ENCODE assay signal across 9 mouse cellular contexts in genomic region chr17:67351423-67351822, GRCm38 (mm10). TPM values are rescaled to one million over a fixed set of nuclear protein-coding genes. Genes with fewer than 3 reads are reported as not detected.
A peak's percentile ranks its signal among the peaks of the same experiment; 100 is the strongest.
DNase-seq lines count a peak whose midpoint lies in the region; ATAC-seq and TF ChIP-seq lines count a peak whose summit lies in the region.
"Had no signal": no experiment of that assay in that cellular context is flagged by ENCODE, and none has a peak within 500 bp of the region (broad histone marks: within the 10 kb centered on the region; RNA-seq: fewer than 3 reads in every experiment).

No protein-coding gene starts in this region.

- H3K36me3 ChIP-seq in neural tube, embryonic 12.5 days, result no peaks in the 10 kb centered on the region
- no peaks in the 10 kb centered on the region for H3K36me3 ChIP-seq in lung, postnatal 0 days (ENCODE audit: insufficient read depth, low read length)

- WGBS in neural tube, embryonic 12.5 days, result 69% methylated on average over 5 of the region's 5 CpGs
- WGBS in lung, postnatal 0 days, result 12% methylated on average over 5 of the region's 5 CpGs

- peak; percentile 21 to 22 for DNase-seq in adrenal gland, postnatal 36 days
- DNase-seq in adrenal gland, postnatal 4 days (ENCODE audit: low spot score in 2 of 2), result no peak
- DNase-seq in neural tube, embryonic 10.5 days (ENCODE audit: extremely low spot score, low spot score), result no peak
- DNase-seq in lung, postnatal 0 days (ENCODE audit: low spot score), result peak; percentile 93
- DNase-seq in ovary, postnatal 14 days (ENCODE audit: low spot score), result no peak
- no peak for DNase-seq in left cerebral cortex, adult 9 months (ENCODE audit: low spot score in 2 of 2)
- no peak for DNase-seq in right cerebral cortex, postnatal 36 days (ENCODE audit: low spot score in 2 of 2)

- H3K4me1 ChIP-seq in neural tube, embryonic 12.5 days, result peaks cover 15% of the 10 kb centered on the region
- H3K4me1 ChIP-seq in lung, postnatal 0 days (ENCODE audit: insufficient read depth, low read depth, low read length), result peaks cover 15% of the 10 kb centered on the region

- TF ChIP-seq EP300 in lung, postnatal 0 days (IDR thresholded peaks at IDR 0.05), result peak; percentile 66; the same call in 1 of the 2 replicates

- H3K4me3 ChIP-seq in neural tube, embryonic 12.5 days, result no peak overlapping the region
- H3K4me3 ChIP-seq in lung, postnatal 0 days (ENCODE audit: low read depth, low read length), result peak overlapping the region; percentile 82
- H3K4me3 ChIP-seq: megakaryocyte, embryonic 14.5 days had no signal

- peaks cover 16% of the 10 kb centered on the region; the same call in 1 of the 2 replicates for H3K27me3 ChIP-seq in neural tube, embryonic 12.5 days (replicated peaks)
- no peaks in the 10 kb centered on the region for H3K27me3 ChIP-seq in lung, postnatal 0 days (replicated peaks; ENCODE audit: insufficient read depth, low read length)

- no peak overlapping the region for H3K9ac ChIP-seq in neural tube, embryonic 12.5 days
- no peak overlapping the region for H3K9ac ChIP-seq in lung, postnatal 0 days (replicated peaks; ENCODE audit: low read depth)

- ATAC-seq in neural tube, embryonic 12.5 days (ENCODE audit: low FRiP score, low read depth), result no peak
- ATAC-seq in lung, postnatal 0 days, result peak; percentile 31

- H3K9me3 ChIP-seq in neural tube, embryonic 12.5 days, result no peaks in the 10 kb centered on the region
- no peaks in the 10 kb centered on the region for H3K9me3 ChIP-seq in lung, postnatal 0 days (ENCODE audit: low read length)

- H3K27ac ChIP-seq in neural tube, embryonic 12.5 days, result no peak overlapping the region
- peak overlapping the region; percentile 87 for H3K27ac ChIP-seq in lung, postnatal 0 days (ENCODE audit: low read length)

- peak overlapping the region; percentile 93; the same call in 1 of the 2 replicates for H3K4me2 ChIP-seq in neural tube, embryonic 12.5 days (replicated peaks)
- peak overlapping the region; percentile 77 for H3K4me2 ChIP-seq in lung, postnatal 0 days (replicated peaks; ENCODE audit: low read depth, low read length)

- no peak for TF ChIP-seq CTCF in lung, postnatal 0 days (IDR thresholded peaks at IDR 0.05)

RNA-seq across cellular contexts. Expression of gene Ptprm, which starts 2.8 kb away (rescaled TPM):
- total RNA-seq in adrenal gland, postnatal 36 days (2021), result 10 to 100 TPM; 29.3 to 34.4 TPM
- total RNA-seq in adrenal gland, postnatal 4 days (2021), result 10 to 100 TPM; 42.0 to 44.5 TPM
- polyA plus RNA-seq in neural tube, embryonic 12.5 days (2016; fragmentation: Nextera tagmentation; extraction: Ambion mirVana), result 13.9 and 15.6 TPM in 2 replicates
- polyA plus RNA-seq in lung, postnatal 0 days (2015; fragmentation: Nextera tagmentation; extraction: Ambion mirVana), result 35.9 and 42.3 TPM in 2 replicates

Comparison
In these comparisons a context has a peak if more than half of its experiments do, and no peak if none do; other contexts are left out.
1. DNase-seq: peak in adrenal gland, postnatal 36 days (2 of 2) and lung, postnatal 0 days (single experiment); none in adrenal gland, postnatal 4 days (0 of 2), neural tube, embryonic 10.5 days (single experiment), ovary, postnatal 14 days (single experiment), left cerebral cortex, adult 9 months (0 of 2) and right cerebral cortex, postnatal 36 days (0 of 2).